Mouse (Mus musculus): ENCODE data around the gene Usp24. TPM values are rescaled to one million over a fixed set of nuclear protein-coding genes. Genes with fewer than 3 reads are reported as not detected.

Gene Usp24
- total and polyA plus RNA-seq, 2 experiments from 2014 or later: 5.9 to 27.3 TPM

DNA sequence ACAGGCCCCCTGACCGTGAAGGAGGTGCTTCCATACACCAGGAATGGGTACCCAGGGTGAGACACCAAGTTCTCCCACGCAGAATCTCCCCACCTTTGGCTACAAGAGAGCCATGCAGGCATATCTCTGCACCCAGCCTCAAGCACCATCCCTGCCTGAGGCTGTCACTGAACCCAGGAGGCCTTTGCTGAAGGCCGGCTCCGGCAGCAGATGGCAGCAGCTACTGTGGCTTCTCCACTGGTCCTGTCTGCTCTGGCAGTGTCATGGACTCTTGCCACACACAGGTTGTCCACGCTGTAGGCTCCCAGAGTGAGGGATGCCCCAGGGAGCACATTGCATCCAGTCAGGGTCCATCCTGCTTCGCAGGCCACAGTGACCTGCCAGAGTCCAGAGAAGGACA lies 127.2 kb downstream of the Usp24 start:
- Histone ChIP-seq H3K36me3 (replicated peaks; ENCODE audit: control insufficient read depth, insufficient read depth, low read length) (peaks cover 45% of the 10 kb centered on the region), H3K27ac (ENCODE audit: low read depth) (no peak overlapping the region), H3K4me2 (ENCODE audit: low read depth, low read length) (no peak overlapping the region), H3K4me1 (ENCODE audit: control insufficient read depth, insufficient read depth) (no peaks in the 10 kb centered on the region), H3K4me3 (ENCODE audit: low read depth, low read length) (no peak overlapping the region), H3K27me3 (ENCODE audit: control insufficient read depth, insufficient read depth, low read length) (no peaks in the 10 kb centered on the region), H3K9ac (replicated peaks; ENCODE audit: low read depth, low read length) (no peak overlapping the region), H3K9me3 (replicated peaks; ENCODE audit: control insufficient read depth, low read length) (no peaks in the 10 kb centered on the region)
- DNase-seq (ENCODE audit: low spot score) (no peak), ATAC-seq (ENCODE audit: insufficient read depth, low read depth) (no peak)
- TF ChIP-seq EP300 (IDR thresholded peaks at IDR 0.05; ENCODE audit: low read depth): no peak
- 71% methylated on average over 6 of the region's 6 CpGs for WGBS

DNA sequence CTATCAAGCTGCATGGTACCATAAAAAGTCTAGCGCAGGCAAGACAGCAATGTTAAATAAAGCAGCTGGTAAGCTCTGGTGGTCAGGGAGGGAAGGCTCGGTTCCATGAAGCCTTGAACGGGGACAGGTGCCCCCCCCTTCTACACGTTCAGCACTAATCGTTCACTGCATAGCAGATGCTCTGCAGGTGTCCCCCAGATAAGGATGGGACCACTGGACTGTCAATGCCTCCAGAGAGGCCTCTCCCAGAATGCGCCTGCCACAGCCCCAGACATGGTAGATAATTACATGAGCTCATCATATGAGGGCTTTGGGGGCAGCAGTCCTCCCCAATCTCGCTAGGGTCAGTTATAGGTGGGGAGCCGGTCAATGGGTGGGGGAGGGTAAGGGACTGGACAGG lies 133.3 kb downstream of the Usp24 start:
- no peak for TF ChIP-seq EP300 (IDR thresholded peaks at IDR 0.05; ENCODE audit: low read depth)
- TF ChIP-seq CTCF (IDR thresholded peaks at IDR 0.05; ENCODE audit: low read depth): no peak
- Histone ChIP-seq H3K4me2 (ENCODE audit: low read depth, low read length) (no peak overlapping the region), H3K27me3 (ENCODE audit: control insufficient read depth, insufficient read depth, low read length) (no peaks in the 10 kb centered on the region), H3K4me3 (ENCODE audit: low read depth, low read length) (no peak overlapping the region), H3K4me1 (ENCODE audit: control insufficient read depth, insufficient read depth) (0 out of 2 replicates have a peak, but pooled peaks cover 8% of the 10 kb centered on the region), H3K9ac (replicated peaks; ENCODE audit: low read depth, low read length) (no peak overlapping the region), H3K9me3 (replicated peaks; ENCODE audit: control insufficient read depth, low read length) (no peaks in the 10 kb centered on the region), H3K27ac (ENCODE audit: low read depth) (no peak overlapping the region), H3K36me3 (replicated peaks; ENCODE audit: control insufficient read depth, insufficient read depth, low read length) (no peaks in the 10 kb centered on the region)
- no peak for ATAC-seq (ENCODE audit: insufficient read depth, low read depth)
- no peak for DNase-seq (ENCODE audit: low spot score)
- WGBS: 64% methylated on average over 8 of the region's 8 CpGs

DNA sequence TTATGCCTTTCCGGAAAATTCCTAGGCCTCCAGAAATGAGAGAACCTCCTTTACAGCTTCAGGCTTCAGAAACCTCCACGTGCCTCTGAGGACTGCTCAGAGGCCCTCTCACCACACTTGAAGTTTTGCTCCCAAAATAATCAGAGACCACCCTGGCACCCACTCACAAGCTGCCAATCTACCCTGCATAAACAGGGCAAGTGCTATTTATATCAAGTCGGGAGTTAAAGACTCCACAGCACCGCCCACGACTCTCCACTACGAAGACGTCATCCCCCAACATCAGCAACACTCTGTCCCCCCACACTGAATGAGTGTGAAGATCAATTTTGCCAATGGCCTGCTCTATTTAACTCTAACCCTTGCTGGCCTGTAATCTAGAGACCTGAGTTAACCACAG lies 136.4 kb downstream of the Usp24 start:
- Histone ChIP-seq H3K9ac (replicated peaks; ENCODE audit: low read depth, low read length) (no peak overlapping the region), H3K4me3 (ENCODE audit: low read depth, low read length) (no peak overlapping the region), H3K27ac (ENCODE audit: low read depth) (no peak overlapping the region), H3K36me3 (replicated peaks; ENCODE audit: control insufficient read depth, insufficient read depth, low read length) (no peaks in the 10 kb centered on the region), H3K9me3 (replicated peaks; ENCODE audit: control insufficient read depth, low read length) (no peaks in the 10 kb centered on the region), H3K4me1 (ENCODE audit: control insufficient read depth, insufficient read depth) (0 out of 2 replicates have a peak, but pooled peaks cover 8% of the 10 kb centered on the region), H3K27me3 (ENCODE audit: control insufficient read depth, insufficient read depth, low read length) (no peaks in the 10 kb centered on the region), H3K4me2 (ENCODE audit: low read depth, low read length) (no peak overlapping the region)
- 31% methylated on average over 7 of the region's 7 CpGs for WGBS
- no peak for TF ChIP-seq EP300 (IDR thresholded peaks at IDR 0.05; ENCODE audit: low read depth)
- no peak for TF ChIP-seq CTCF (IDR thresholded peaks at IDR 0.05; ENCODE audit: low read depth)
- DNase-seq (ENCODE audit: low spot score): no peak
- ATAC-seq (ENCODE audit: insufficient read depth, low read depth): no peak

- no peak overlapping the region for H3K4me2 ChIP-seq (ENCODE audit: low read depth, low read length)
- no peak overlapping the region for H3K9ac ChIP-seq (replicated peaks; ENCODE audit: low read depth, low read length)
- no peaks in the 10 kb centered on the region for H3K36me3 ChIP-seq (replicated peaks; ENCODE audit: control insufficient read depth, insufficient read depth, low read length)
- no peak for ATAC-seq (ENCODE audit: insufficient read depth, low read depth)
- H3K9me3 ChIP-seq (replicated peaks; ENCODE audit: control insufficient read depth, low read length): no peaks in the 10 kb centered on the region
- 0 out of 2 replicates have a peak, but pooled peaks cover 8% of the 10 kb centered on the region for H3K4me1 ChIP-seq (ENCODE audit: control insufficient read depth, insufficient read depth)
- H3K27me3 ChIP-seq (ENCODE audit: control insufficient read depth, insufficient read depth, low read length): no peaks in the 10 kb centered on the region
- no peak for DNase-seq (ENCODE audit: low spot score)
- no peak overlapping the region for H3K4me3 ChIP-seq (ENCODE audit: low read depth, low read length)
- 86% methylated on average over 5 of the region's 5 CpGs for WGBS
- TF ChIP-seq EP300 (IDR thresholded peaks at IDR 0.05; ENCODE audit: low read depth): no peak
- TF ChIP-seq CTCF (IDR thresholded peaks at IDR 0.05; ENCODE audit: low read depth): no peak
- H3K27ac ChIP-seq (ENCODE audit: low read depth): no peak overlapping the region
These were observed 137.1 kb downstream of the Usp24 start for GRCm38 (mm10) chr4:106453108-106453507.

GRCm38 (mm10) chr4:106453516-106453915 lies 137.5 kb downstream of the Usp24 start:
- Histone ChIP-seq H3K9me3 (replicated peaks; ENCODE audit: control insufficient read depth, low read length) (no peaks in the 10 kb centered on the region), H3K27ac (ENCODE audit: low read depth) (no peak overlapping the region), H3K36me3 (replicated peaks; ENCODE audit: control insufficient read depth, insufficient read depth, low read length) (no peaks in the 10 kb centered on the region), H3K4me1 (ENCODE audit: control insufficient read depth, insufficient read depth) (0 out of 2 replicates have a peak, but pooled peaks cover 8% of the 10 kb centered on the region), H3K4me2 (ENCODE audit: low read depth, low read length) (no peak overlapping the region), H3K9ac (replicated peaks; ENCODE audit: low read depth, low read length) (no peak overlapping the region), H3K27me3 (ENCODE audit: control insufficient read depth, insufficient read depth, low read length) (no peaks in the 10 kb centered on the region), H3K4me3 (ENCODE audit: low read depth, low read length) (no peak overlapping the region)
- DNase-seq (ENCODE audit: low spot score) (no peak), ATAC-seq (ENCODE audit: insufficient read depth, low read depth) (no peak)
- WGBS: 78% methylated on average over 4 of the region's 4 CpGs
- no peak for TF ChIP-seq EP300 (IDR thresholded peaks at IDR 0.05; ENCODE audit: low read depth)
- TF ChIP-seq CTCF (IDR thresholded peaks at IDR 0.05; ENCODE audit: low read depth): no peak

- no peak overlapping the region for H3K27ac ChIP-seq (ENCODE audit: low read depth)
- no peak overlapping the region for H3K9ac ChIP-seq (replicated peaks; ENCODE audit: low read depth, low read length)
- no peak overlapping the region for H3K4me2 ChIP-seq (ENCODE audit: low read depth, low read length)
- no peak for ATAC-seq (ENCODE audit: insufficient read depth, low read depth)
- no peaks in the 10 kb centered on the region for H3K9me3 ChIP-seq (replicated peaks; ENCODE audit: control insufficient read depth, low read length)
- DNase-seq (ENCODE audit: low spot score): no peak
- 89% methylated on average over 7 of the region's 7 CpGs for WGBS
- no peak overlapping the region for H3K4me3 ChIP-seq (ENCODE audit: low read depth, low read length)
- no peaks in the 10 kb centered on the region for H3K27me3 ChIP-seq (ENCODE audit: control insufficient read depth, insufficient read depth, low read length)
- TF ChIP-seq CTCF (IDR thresholded peaks at IDR 0.05; ENCODE audit: low read depth) (no peak), EP300 (IDR thresholded peaks at IDR 0.05; ENCODE audit: low read depth) (no peak)
- H3K4me1 ChIP-seq (ENCODE audit: control insufficient read depth, insufficient read depth): 0 out of 2 replicates have a peak, but pooled peaks cover 8% of the 10 kb centered on the region
- no peaks in the 10 kb centered on the region for H3K36me3 ChIP-seq (replicated peaks; ENCODE audit: control insufficient read depth, insufficient read depth, low read length)
These were observed 138.5 kb downstream of the Usp24 start for GRCm38 (mm10) chr4:106454541-106454940.
